Mouse (Mus musculus) lung, postnatal 0 days (tissue): ENCODE data around the gene Tmem45b. TPM values are rescaled to one million over a fixed set of nuclear protein-coding genes. Genes with fewer than 3 reads are reported as not detected.

Experiments
- ATAC-seq: fragments of 200-750 bp; cut with Nextera tagmentation; 2 replicates; pipeline ENCODE4 v1.8.0; 2017; ENCODE audit warnings: moderate library complexity
- DNase-seq: peaks from one replicate; pipeline ENCODE4 v3.0.0-alpha.2; 2016; ENCODE audit warnings: low spot score
- H3K27ac ChIP-seq: fragments of 300-500 bp; sonication (generic); 2 replicates; pipeline ENCODE4 v1.5.1; 2014; ENCODE audit warnings: antibody characterized with exemption, mild to moderate bottlenecking, low read length, mixed read lengths
- H3K27me3 ChIP-seq: fragments of 300-500 bp; sonication (generic); replicated peaks from 2 replicates; pipeline ENCODE4 v1.6.1; 2014; ENCODE audit warnings: low read length, mixed read lengths; ENCODE audit not compliant: insufficient read depth
- H3K36me3 ChIP-seq: fragments of 300-500 bp; sonication (generic); 2 replicates; pipeline ENCODE4 v1.6.1; 2014; ENCODE audit warnings: low read length, mixed read lengths; ENCODE audit not compliant: insufficient read depth
- H3K4me1 ChIP-seq: fragments of 300-500 bp; sonication (generic); 2 replicates; pipeline ENCODE4 v1.6.1; 2014; ENCODE audit warnings: antibody characterized with exemption, low read depth, low read length, mixed read lengths; ENCODE audit not compliant: insufficient read depth
- H3K4me2 ChIP-seq: fragments of 300-500 bp; sonication (generic); replicated peaks from 2 replicates; pipeline ENCODE4 v1.6.1; 2014; ENCODE audit warnings: low read depth, mild to moderate bottlenecking, low read length, moderate library complexity, mixed read lengths
- H3K4me3 ChIP-seq: fragments of 300-500 bp; sonication (generic); 2 replicates; pipeline ENCODE4 v1.5.1; 2014; ENCODE audit warnings: low read depth, low read length
- H3K9ac ChIP-seq: fragments of 300-500 bp; sonication (generic); replicated peaks from 2 replicates; pipeline ENCODE4 v1.6.1; 2014; ENCODE audit warnings: low read depth, mild to moderate bottlenecking
- H3K9me3 ChIP-seq: fragments of 300-500 bp; sonication (generic); 2 replicates; pipeline ENCODE4 v1.6.1; 2016; ENCODE audit warnings: low read length, mixed read lengths
- CTCF ChIP-seq: IDR thresholded peaks from 2 replicates; pipeline ENCODE4 v1.5.1; 2016; ENCODE audit warnings: antibody characterized with exemption, mild to moderate bottlenecking
- EP300 ChIP-seq: IDR thresholded peaks from 2 replicates; pipeline ENCODE4 v1.6.1; 2016; ENCODE audit warnings: antibody characterized with exemption, mild to moderate bottlenecking, control low read depth
- WGBS: fragments of 180-500 bp; shearing (Covaris S2); extraction: QIAGEN DNeasy Blood & Tissue Kit; methylation state at CpG from one replicate; pipeline ENCODE4 v1.1.7; 2014; 5-methylcytosine and 5-hydroxymethylcytosine counted together
- polyA plus RNA-seq: library from polyadenylated mRNA; unstranded; fragments of >200 nt; fragmentation: Nextera tagmentation; extraction: Ambion mirVana; gene quantifications from 2 replicates; pipeline ENCODE4 v1.2.1, GENCODE M21; 2015

Tmem45b gene
- polyA plus RNA-seq, 1 experiment from 2014 or later, result 0.20 TPM

DNA sequence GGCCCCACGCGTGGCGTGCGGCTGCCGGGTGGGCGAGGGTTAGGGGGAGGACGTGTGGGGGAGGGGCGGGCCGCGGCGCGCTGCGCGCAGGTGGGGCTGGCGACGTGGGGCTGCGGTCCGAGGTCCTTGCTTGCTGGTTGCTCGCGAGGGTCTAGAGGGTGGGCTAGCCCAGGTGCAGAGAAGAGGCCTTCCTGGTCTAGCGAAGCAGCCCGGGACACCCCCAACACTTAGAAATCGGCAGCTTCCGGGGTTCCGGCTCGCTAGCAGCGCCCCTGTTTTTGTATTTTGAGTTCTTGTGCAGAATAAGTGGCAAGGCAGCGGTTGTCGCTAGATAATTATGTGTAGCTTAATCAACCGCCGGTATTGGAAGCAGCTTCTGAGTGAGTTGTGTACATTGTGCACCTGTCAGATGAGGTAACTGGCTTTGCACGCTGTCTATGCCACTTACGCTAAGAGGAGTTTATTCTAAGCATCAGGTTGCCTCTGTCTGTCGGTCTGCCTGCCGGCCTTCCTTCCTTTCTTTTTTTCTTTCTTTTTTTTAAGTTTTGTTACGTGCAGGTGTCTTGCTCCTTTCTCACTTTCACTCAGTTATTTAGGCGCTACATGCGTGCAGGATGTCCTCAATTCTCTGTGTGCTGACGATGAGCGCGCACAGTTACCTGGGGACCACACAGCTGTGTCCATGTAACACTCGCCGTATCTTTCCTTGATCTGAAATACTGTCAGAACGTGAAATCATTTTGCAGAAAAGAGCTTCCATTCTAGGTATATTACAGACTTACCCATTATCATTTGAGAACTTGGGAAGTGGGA, 77.7 kb downstream of the Tmem45b start:
- Histone ChIP-seq H3K4me3 (peak overlapping the region; percentile 95), H3K27ac (peak overlapping the region; percentile 38), H3K27me3 (no peaks in the 10 kb centered on the region), H3K4me2 (peak overlapping the region; percentile 74), H3K9ac (peak overlapping the region; percentile 84), H3K36me3 (peaks cover 9% of the 10 kb centered on the region; the same call in 1 of the 2 replicates), H3K4me1 (no peaks in the 10 kb centered on the region; the same call in 1 of the 2 replicates), H3K9me3 (no peaks in the 10 kb centered on the region)
- DNase-seq (peak; percentile 25), ATAC-seq (peak; percentile 58)
- 10% methylated on average over 32 of the region's 44 CpGs for WGBS
- TF ChIP-seq CTCF, result no peak
- TF ChIP-seq EP300, result no peak

DNA sequence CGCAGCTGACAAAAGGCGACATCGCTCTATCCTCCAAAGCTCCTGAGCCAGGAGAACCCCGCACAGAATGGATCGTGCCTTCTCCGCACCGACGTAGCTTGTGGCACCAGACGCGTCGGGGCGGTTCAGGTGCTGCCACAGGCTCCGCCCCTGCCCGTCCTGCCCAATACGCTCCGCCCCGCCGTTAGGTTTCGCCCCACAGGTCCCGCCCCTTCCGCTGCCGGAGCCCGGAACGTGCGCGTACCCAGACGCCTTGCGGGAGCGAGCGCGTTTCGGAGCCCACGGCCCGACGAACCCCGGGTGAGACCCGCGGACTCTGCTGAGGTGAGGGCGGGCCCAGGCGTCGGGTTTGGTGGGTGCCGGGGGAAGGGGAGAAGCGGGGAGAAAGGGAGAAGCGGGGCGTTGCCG, 78.3 kb downstream of the Tmem45b start, which contains the start of gene Nfrkb:
Gene Nfrkb (plus strand): TSS at position 246 of the 408 bp plus-strand sequence.
- H3K9me3 ChIP-seq, result no peaks in the 10 kb centered on the region
- peak within 1 kb of the TSS; percentile 95 for H3K4me3 ChIP-seq
- peak within 1 kb of the TSS; percentile 38 for H3K27ac ChIP-seq
- peak within 1 kb of the TSS; percentile 84 for H3K9ac ChIP-seq
- no peaks in the 10 kb centered on the region for H3K27me3 ChIP-seq
- peaks cover 3% of the 10 kb centered on the region; the same call in 1 of the 2 replicates for H3K36me3 ChIP-seq
- 1% methylated on average over 39 of the region's 46 CpGs for WGBS
- DNase-seq (peak; percentile 99), ATAC-seq (peak; percentile 99)
- H3K4me2 ChIP-seq, result peak within 1 kb of the TSS; percentile 74
- TF ChIP-seq CTCF, result no peak
- no peak for TF ChIP-seq EP300
- no peaks in the 10 kb centered on the region; the same call in 1 of the 2 replicates for H3K4me1 ChIP-seq

DNA sequence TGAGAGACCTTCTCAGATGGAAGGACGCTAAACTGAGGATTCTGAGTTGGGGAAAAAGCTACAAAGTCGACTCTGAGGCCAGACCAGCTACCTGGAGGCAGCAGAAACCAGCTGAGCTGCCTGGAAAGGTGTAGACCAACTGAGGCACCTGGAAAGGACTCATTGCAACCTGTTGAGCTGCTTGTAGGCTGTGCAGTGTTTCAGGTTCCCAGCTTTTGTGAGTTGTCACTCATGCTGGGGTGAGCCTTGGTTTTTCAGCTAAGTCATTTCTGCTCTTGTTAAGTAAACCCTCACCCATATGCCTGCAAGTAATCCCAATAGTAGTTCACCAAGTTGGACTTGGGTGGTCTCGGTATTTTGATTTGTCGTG, 78.8 kb downstream of the Tmem45b start:
- Histone ChIP-seq H3K4me3 (peak overlapping the region; percentile 95), H3K27ac (no peak overlapping the region), H3K36me3 (no peaks in the 10 kb centered on the region), H3K4me2 (peak overlapping the region; percentile 74), H3K9me3 (no peaks in the 10 kb centered on the region), H3K9ac (peak overlapping the region; percentile 84; the same call in 1 of the 2 replicates), H3K27me3 (no peaks in the 10 kb centered on the region), H3K4me1 (no peaks in the 10 kb centered on the region; the same call in 1 of the 2 replicates)
- ATAC-seq (no peak), DNase-seq (peak; percentile 5)
- TF ChIP-seq CTCF (no peak), EP300 (no peak)
- 24% methylated on average over 4 of the region's 4 CpGs for WGBS

DNA sequence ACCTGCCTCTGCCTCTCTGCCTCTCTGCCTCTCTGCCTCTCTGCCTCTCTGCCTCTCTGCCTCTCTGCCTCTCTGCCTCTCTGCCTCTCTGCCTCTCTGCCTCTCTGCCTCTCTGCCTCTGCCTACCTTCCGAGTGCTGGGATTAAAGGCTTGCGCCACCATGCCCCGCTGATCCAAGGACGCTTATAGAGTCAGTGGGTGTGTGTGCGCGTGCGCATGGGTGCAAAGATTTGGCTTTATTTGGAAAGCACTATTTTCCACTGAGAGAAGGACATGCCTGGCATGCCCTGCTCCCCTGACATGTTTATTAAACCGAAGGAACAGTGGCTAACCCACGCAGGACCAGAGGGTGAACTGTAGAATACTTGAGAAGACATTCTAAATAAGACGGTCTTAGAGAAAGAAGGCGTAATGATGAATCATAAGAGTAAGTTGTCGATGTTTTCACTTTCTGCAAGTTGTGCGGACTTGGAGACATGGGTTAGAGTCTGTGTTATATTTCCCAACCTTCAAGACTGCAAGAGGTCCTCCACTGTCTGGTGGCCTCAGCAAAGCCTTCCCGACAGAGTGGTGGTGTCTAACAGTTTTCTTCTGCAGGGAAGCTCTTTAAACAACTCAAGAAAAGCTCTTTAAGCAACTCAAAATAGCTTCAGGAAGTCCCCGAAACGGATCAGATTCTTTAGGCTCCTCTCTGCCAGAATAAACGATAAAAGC, 79.3 kb downstream of the Tmem45b start:
- Histone ChIP-seq H3K9ac (no peak overlapping the region), H3K9me3 (no peaks in the 10 kb centered on the region), H3K4me3 (no peak overlapping the region), H3K4me2 (peak overlapping the region; percentile 74), H3K27ac (no peak overlapping the region), H3K27me3 (no peaks in the 10 kb centered on the region), H3K4me1 (no peaks in the 10 kb centered on the region; the same call in 1 of the 2 replicates), H3K36me3 (no peaks in the 10 kb centered on the region)
- TF ChIP-seq CTCF, result no peak
- TF ChIP-seq EP300, result no peak
- 72% methylated on average over 17 of the region's 17 CpGs for WGBS
- ATAC-seq, result no peak
- no peak for DNase-seq

- H3K4me2 ChIP-seq, result no peak overlapping the region
- no peaks in the 10 kb centered on the region for H3K36me3 ChIP-seq
- H3K4me1 ChIP-seq, result no peaks in the 10 kb centered on the region
- no peaks in the 10 kb centered on the region for H3K27me3 ChIP-seq
- ATAC-seq (no peak), DNase-seq (no peak)
- no peak overlapping the region for H3K9ac ChIP-seq
- no peaks in the 10 kb centered on the region for H3K9me3 ChIP-seq
- no peak overlapping the region for H3K27ac ChIP-seq
- TF ChIP-seq EP300 (no peak), CTCF (no peak)
- H3K4me3 ChIP-seq, result no peak overlapping the region
These were observed 87.6 kb downstream of the Tmem45b start for GRCm38 (mm10) chr9:31376661-31377060.

Other genes with a start within 250 kb of the Tmem45b start
- gene Prdm10, start 183.9 kb downstream of the Tmem45b start, polyA plus RNA-seq, result 1.2 and 1.5 TPM in 2 replicates
- gene Nfrkb, start 78.3 kb downstream of the Tmem45b start, polyA plus RNA-seq, result 13.0 and 13.3 TPM in 2 replicates